Mouse (Mus musculus) cerebellum, adult 11-12 months (tissue): ENCODE data around the gene Mfsd12.

Source experiments
- DNase-seq: peaks from one replicate; pipeline ENCODE4 v3.0.0; 2022

The Mfsd12 gene

DNA sequence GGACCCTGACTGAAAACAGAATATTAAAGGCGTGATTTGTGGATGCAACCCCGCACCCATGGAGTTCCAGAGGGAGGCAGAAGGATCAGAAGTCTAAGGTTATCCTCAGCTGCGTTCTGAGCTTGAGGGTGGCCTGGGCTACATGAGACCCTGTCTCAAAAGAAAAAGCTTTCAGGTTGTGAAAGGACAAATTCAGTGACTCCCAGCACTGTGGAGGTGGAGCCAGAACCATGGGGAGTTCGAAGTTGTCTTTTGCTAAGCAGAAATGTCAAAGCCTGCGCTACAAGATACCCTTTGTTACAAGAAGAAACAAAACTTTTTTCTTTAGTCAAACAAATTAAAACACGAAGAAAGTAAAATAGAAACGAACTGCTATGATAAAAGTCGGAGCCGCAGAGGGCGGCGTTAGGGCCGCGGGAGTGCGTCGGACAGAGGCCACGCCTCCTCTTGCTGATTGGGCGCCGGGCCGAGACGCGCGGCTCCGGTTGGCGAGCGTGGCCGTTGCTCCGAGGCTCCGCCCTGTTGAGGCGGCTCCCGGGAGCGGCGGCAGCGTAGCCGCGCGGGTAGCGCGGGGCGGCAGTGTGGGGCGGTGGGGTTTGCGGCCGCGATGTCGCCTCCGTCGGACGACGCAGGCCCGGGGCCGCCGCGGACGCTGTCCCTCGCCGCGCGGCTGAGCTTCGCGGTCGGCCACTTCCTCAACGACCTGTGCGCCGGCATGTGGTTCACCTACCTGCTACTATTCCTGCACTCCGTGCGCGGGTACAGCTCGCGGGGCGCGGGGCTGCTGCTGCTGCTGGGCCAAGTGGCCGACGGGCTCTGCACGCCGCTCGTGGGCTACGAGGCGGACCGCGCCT lies at the start of gene Mfsd12:
Mfsd12 (plus strand) TSS at position 501 of the 854 bp plus-strand sequence.
- peak; percentile 89 for DNase-seq

DNA sequence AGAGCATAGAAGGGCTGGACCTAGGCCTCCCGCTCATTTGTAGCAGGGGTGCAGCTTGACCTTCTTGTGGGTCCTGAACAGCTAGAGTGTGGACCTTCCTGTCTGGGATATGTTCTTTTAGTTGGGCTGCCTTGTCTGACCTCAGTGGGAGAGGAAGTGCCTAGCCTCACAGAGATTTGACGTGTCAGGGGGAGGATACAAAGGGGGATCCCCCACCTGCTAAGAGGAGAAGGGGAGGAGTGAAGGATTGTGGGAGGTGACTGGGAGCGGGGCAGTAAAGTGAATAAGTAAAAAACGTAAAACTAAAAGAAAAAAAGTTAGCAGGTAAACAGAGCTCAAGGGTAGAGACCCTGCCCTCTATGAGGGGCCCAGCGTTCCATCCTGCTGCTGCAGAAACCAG lies 47.7 kb upstream of the Mfsd12 start:
- no peak for DNase-seq

DNA sequence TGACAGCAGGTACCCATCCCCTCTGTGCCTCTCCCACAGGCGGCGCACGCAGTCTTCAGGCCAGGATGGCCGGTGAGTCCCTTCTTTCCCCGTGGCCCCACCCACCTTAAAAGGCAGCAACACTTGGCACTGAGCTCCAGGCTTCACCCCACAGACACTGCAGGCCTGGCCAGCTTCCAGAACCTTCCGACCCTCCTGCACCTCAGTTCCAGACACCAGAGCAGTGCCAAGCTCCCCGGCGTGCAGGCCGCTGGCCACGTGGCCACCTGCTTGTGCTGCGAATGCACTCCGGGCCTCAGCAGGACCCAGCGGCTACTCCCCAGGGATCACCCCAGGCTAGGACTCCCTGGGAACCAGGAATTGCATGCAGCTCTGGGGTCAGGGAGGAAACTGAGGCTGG lies 43.7 kb upstream of the Mfsd12 start:
- DNase-seq: peak; percentile 59

DNA sequence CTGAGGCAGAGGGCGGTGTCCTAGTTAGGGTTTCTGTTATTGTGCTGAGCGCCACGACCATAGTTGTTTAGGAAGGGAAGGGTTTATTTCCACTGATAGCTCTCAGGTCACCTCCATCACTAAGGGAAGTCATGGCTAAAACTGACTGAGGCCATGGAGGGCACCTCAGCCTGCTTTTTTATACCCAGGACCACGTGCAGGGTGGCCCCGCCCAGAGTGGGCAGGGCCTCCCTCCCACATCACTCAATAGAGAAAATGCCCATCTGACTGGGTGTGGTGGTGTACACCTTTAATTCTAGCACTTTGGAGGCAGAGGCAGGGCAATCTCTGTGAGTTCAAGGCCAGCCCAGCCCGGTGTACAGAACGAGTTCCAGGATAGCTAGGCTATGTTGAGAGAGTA lies 43.1 kb upstream of the Mfsd12 start:
- no peak for DNase-seq

DNA sequence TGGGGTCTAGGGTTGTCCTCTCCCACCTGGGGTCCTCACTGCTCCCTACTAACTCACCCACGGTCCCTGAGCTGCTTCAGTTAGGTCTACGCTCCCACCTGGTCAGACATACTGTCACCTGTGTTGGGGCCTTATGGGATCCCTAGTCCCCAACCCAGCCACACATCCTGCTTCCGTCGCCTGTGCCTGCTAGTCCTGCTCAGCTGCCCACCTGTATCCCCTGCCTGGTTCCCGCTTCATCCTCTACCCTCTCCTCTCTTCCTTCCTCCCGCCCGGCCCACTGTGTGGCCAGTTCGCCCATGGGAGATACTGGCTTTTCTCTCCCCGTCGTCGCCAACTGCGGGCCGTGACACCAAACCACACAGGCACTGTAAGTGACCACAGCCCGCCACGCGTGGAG lies 41.7 kb upstream of the Mfsd12 start:
- DNase-seq: peak; percentile 51

DNA sequence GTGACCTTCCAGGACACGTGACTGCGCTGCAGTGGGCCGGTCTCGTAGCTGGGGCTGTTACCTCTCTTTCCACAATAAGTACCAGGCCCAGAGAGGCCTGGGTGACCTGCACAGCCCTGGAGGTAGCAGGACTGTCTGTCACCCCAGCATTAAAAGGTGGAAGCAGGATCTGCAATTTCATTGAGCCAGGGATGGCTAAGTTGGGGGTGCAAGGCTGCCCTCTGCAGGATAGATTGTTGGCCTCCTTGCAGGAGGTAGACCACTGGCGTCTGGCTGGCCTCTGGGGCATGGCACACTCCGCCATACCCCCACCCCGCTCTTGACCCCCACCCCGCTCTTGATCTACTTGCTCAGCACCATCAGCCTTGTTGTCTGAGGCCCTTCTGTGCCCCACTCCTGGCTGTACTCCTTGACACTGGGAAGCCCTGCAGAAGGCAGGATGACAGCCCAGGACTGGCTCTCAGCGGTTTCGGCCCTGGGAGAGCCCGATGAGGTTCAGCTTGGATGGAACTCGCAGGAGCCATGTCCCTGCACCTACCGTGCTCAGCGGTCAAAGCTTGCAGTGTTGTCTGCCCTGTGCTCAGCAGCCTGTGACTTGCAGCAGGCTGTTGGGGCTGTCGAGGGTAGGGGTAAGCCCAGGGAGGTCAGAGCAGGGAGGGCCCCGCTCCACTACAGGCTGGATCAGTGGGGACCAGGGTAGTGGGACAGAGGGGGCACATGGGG lies 40.8 kb upstream of the Mfsd12 start:
- DNase-seq: peak; percentile 42

DNA sequence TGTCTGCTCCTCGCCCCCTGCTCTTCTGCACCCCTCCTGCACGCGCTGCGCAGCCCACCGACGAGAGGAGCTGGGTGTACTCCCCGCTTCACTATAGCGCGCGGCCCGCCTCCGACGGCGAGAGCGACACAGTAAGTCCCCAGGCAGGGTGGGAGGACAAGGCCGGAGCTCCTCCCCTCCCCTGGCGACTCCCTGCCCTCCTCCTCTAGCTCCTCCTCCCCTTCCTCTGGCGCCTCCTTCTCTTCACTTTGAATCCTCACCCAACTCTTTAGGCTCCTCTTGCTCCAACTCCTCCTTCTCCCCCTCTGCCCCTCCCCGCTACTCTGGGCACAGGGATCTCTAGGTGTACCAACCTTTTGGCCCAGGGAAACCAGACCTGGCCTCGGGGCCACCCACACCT lies 40.0 kb upstream of the Mfsd12 start:
- peak; percentile 66 for DNase-seq

DNA sequence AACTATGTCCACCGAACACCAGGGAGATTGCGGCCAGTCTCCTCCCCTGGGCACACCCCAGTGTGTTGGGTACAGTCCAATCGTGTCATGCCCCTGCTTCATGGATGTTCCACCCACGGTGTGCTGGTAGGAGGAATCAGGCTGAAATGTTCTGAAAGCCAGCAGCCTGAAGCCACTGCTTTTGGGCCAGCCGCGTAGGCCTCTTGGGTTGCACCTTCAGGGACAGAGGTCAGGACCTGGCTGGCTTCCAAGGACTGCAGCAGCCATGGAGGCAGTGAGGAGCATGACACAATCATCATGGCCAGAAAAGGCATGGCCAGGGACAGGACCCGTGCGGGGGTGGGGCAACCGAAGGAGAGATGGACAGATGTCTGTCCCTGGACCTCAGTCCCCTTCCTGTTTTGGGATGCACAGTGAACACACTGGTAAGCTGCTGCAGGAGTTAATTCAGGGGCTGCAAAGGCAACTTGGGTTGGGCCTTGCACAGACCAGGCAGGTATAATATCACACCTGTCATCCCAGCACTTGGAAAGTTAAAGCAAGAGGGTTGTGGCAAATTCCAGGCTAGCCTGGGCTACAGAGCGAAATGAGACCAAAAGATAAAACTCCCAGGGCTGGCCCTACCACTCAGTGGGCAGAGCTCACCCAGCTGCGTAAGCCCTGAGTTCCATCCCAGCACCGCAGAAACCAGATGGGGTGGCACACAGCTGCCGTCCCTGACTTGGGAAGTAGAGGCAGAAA lies 38.5 kb upstream of the Mfsd12 start:
- peak; percentile 79 for DNase-seq

DNA sequence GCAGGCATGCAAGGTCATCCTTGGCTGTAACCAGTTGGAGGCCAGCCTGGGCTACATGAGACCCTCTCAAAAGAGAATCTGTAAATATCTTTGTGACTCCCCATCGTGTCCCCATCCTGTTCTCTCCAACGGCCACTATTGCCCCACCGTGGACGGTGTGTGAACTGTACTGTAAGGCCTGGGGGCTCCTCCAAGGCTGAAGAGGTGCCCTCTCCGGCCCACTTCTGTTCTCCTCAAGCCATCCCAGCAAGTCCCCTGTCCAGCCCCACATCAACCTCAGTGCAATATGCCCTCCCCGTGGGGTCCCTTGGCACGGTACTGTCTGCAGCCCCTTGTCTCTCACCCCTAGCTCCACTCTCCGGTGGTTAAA lies 38.0 kb upstream of the Mfsd12 start:
- peak; percentile 76 for DNase-seq

DNA sequence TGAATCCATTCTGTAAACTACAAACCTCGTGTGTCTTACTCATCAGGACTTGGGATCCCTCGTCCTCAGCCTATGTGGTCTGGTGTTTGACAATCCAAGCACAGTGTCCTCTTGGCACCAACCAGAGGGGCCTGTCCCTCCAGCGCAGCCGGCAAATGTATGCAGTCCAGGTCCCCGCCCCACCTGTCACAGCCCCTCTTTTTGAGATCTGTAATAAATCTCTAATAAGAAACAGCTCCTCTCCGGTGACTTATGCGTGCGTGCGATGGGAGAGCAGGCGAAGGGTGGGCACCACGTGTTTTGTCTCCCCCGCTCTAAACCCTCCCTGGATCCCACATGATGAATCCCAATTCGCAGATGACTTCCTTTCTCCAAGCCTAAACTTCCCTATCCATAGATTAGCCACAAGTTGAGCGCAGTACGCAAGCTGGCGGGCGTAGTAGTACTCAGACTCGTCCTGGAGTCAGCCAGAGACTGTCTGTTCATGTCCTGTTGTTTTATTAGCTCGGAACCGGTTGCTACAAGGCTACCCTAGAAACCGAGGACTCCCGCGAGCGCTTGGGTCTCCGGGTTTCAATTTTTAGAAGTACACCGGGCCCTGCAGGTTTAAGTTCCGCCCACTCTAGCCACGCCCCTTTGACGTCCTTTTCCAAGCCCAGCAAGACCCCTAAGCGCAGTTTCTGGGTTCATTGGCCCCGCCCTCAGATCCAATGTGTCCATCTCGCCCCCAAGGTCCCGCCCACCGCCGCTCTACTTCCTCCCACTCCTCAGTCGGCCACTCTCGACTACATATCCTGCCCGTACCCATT lies 37.3 kb upstream of the Mfsd12 start:
- DNase-seq: peak; percentile 72

DNA sequence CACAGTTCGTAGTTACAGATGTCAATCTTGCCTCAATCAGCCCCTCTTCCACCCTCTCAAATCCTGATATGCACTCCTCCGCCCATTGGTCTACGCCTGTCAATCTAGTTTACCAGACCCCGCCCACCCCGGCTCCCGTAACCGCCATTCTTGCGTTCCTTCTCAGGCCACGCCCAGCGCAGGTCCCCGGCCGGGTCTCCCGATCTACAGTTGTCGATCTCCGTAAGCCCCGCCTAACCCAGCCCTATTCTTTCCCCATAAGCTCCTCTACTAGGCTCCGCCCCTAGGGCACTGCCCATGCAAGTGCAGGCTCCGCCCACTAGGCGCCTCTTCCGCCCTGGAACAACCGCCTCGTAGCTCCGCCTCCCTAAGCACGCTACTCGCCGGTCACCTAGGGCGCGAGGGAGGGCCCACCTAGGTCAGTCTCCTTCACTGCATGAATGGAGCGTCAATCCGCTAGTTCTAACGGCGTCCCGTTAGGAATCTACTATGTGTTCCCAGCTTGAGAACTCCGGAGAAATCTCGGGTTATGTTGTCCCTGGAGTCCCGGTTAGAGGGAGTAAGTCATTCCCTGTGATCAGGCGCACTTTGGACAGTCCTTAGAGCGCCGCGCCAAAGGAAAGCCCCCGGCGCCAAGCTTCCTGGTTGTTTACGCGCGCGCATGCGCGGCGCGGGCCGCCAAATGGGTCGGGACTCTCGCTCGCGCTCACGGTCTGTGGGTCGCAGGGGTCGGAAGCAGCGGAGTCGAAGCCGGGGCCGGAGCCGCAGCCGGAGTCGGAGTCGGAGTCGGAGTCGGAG lies 36.5 kb upstream of the Mfsd12 start, which contains the start of gene Cactin:
Cactin (plus strand) TSS at position 554 of the 798 bp plus-strand sequence.
- DNase-seq: peak; percentile 100

DNA sequence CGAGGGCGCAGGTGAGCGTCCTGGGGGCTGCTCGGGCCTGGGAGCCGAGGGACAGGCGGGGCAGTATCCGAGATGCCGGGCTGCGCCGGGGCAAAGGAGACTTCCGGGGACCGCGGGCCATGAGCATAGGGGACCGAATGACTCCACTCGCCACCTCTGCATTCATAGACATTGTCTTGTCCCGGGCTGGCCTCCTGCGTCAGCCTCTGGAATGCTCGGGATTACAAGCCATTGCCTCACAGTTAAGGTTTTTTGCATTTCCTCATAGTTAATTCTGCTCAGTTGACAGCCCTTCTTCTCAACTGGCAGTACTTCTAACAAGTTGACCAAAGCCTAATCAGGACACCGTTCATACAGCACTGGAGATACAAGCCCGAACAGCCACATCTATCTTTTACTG lies 35.9 kb upstream of the Mfsd12 start:
- DNase-seq: no peak

DNA sequence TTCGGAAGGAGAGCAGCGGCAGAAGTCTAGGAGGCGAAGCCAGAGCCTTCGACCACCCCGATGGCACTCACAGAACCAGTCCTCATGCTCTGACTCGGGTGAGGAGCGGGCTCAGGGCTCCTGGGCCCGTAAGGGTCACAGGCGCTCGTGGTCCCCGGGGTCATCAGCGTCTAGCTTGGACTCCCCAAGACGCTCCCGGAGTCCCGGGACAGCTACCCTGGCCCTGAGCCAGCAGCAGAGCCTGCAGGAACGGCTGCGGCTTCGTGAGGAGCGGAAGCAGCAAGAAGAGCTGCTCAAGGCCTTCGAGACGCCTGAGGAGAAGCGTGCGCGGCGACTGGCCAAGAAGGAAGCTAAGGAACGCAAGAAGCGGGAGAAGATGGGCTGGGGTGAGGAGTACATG lies 34.8 kb upstream of the Mfsd12 start:
- DNase-seq: peak; percentile 77

DNA sequence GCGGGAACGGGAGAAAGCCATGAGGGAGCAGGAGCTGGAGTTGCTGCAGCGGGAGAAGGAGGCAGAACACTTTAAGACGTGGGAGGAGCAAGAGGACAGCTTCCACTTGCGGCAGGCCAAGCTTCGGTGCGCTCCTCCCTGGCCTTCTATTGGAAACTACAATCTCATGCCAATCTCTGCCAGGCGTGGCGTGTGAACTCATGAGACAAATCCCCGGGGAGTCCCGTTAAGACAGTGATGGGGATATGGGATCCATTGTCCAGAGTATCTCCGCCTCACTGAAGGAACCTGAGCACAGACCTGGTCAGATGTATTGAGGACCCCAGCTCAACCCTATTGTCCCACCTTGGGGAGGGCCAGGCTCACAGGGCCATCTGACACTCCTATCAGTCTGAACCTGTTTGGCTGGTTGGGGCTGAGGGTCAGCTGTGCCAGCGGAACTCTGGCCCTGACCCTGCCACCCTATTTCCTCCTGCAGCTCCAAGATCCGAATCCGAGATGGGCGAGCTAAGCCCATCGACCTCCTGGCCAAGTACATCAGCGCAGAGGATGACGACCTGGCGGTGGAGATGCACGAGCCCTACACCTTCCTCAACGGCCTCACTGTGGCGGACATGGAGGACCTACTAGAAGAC lies 34.0 kb upstream of the Mfsd12 start:
- peak; percentile 57 for DNase-seq

DNA sequence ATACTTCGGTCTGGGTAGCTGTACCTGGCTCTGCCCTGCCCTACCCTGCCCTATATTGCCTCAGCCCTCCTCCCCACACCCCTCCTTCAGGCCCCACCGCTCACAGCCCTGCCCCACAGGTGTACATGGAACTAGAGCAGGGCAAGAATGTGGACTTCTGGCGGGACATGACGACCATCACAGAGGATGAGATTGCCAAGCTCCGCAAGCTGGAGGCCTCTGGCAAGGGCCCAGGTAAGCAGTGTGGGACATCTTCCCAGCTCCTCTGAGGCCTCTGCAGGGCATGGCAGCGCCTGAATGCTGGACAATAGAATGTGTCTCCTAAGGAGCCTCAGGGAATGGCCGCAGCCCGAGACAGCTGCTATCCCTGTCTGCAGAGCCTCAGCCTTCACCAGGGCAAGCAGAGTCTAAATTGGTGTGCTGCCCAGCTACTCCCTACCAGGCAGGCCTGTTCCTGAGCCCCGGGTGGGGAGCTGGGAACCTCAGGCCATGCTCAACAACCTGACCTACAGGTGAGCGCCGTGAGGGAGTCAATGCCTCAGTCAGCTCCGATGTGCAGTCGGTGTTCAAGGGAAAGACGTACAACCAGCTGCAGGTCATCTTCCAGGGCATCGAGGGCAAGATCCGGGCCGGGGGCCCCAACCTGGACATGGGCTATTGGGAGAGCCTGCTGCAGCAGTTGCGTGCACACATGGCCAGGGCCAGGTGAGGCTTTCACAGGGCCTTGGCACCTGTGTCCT lies 33.3 kb upstream of the Mfsd12 start:
- DNase-seq: peak; percentile 43

DNA sequence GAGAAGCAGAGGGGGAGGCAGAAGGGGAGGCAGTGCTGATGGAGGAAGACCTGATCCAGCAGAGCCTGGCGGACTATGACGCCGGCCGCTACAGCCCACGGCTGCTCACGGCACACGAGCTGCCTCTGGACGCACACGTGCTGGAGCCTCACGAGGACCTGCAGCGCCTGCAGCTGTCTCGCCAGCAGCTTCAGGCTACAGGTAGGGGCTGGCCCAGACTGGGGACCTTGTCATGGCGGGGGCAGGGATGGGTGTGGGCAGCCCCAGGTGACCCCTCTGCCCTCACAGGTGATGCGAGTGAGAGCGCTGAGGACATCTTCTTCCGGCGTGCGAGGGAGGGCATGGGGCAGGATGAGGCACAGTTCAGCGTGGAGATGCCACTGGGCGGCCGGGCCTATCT lies 32.1 kb upstream of the Mfsd12 start:
- peak; percentile 46 for DNase-seq

DNA sequence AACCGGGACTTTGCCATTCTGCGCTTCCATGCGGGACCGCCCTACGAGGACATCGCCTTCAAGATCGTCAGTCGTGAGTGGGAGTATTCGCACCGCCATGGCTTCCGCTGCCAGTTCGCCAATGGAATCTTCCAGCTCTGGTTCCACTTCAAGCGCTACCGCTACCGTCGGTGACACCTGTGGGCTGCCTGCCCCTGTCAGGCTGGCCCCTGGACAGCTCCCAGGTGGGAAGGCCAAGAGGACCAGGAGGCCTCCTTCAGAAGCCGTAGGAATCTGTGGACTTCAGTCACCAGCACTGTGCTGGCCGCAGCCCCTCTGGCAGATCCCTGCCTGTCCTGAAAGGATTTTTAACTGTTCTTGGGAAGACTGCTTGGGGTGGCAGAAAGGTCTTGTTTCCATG lies 31.5 kb upstream of the Mfsd12 start:
- peak; percentile 34 for DNase-seq

DNA sequence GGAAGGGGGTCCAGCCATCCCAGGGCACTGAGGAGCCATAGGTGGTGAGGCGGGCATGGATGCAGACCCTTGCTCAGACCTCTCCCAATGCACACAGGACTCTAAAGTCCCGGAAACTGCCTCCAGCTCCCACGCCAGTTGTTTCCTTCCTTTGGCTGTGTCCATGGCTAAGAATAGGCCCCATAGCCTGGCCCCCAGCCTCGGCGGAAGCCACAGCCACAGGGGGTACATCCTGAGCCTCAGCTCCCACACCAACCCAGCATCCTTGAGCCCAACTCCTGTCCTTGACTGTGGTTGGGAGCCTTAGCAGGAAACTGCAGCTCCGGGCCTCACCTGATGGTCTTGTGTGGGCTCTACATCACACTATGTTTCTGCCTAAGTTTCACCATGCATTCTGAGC lies 30.4 kb upstream of the Mfsd12 start:
- DNase-seq: no peak

DNA sequence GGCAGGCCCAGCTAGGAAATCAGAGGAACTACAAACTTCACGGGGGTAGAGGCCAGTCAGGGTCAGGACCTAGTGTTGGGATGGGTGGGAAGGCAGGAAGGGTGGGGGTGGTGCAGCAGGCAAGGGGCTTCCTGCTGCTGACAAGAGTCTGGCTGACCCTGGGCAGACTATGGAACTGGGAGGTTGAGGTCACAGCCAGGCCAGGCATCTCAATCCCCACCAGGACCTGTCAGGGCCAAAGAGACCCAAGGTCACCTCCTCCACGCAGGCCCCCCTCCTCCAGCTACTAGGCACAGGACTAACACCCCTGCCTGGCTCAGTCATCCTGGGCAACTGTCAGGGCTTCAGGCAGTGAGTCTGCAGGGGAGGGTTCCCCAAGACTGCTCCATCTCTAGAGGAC lies 29.3 kb upstream of the Mfsd12 start:
- DNase-seq: no peak

DNA sequence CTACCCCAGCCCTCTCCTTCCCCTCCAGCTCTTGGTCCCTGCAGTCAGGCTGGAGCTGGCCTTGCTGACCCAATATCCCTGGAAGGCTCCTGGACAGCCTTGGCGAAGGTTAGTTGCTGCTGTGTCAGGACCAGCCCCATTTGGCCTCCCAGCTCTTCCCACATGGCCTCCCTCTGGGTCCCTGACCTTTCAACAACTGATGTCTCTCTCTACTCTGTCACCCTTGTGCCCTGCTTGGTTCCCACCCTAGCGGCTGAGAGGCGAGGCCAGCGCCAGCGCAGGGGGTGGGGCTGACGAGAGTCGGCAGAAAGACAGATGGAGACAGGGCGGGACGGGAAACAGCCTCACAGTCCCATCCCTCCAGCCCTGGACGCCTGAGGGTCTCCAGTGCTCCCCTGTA lies 28.9 kb upstream of the Mfsd12 start, which contains the start of gene Tbxa2r:
Tbxa2r (plus strand) TSS at position 346 of the 400 bp plus-strand sequence.
- DNase-seq: no peak
